Mouse (Mus musculus) cerebellum, adult 9-10 months (tissue): Measurements from ENCODE around the gene Macrod1.

Experiments
- DNase-seq: peaks from one replicate; pipeline ENCODE4 v3.0.0; 2022

Gene Macrod1

GRCm38 (mm10) chr19:7240782-7241690 is 184.4 kb downstream of the Macrod1 start, which contains the start of gene Naa40:
TSS of gene Naa40 (minus strand) at chr19:7241183.
- DNase-seq: peak; percentile 92

- no peak for DNase-seq
Measured at GRCm38 (mm10) chr19:7246021-7246420, 189.4 kb downstream of the Macrod1 start.
